Mouse (Mus musculus) 3T3-L1 (cell line): ENCODE data around the gene Dusp7.

ENCODE experiments used
- DNase-seq: peaks from one replicate; pipeline ENCODE4 v3.0.0-alpha.2; 2015; ENCODE audit warnings: low read depth, low spot score

The Dusp7 gene

GRCm38 (mm10) chr9:106354810-106355209 is 13.6 kb upstream of the Dusp7 start:
- DNase-seq, result no peak

DNA sequence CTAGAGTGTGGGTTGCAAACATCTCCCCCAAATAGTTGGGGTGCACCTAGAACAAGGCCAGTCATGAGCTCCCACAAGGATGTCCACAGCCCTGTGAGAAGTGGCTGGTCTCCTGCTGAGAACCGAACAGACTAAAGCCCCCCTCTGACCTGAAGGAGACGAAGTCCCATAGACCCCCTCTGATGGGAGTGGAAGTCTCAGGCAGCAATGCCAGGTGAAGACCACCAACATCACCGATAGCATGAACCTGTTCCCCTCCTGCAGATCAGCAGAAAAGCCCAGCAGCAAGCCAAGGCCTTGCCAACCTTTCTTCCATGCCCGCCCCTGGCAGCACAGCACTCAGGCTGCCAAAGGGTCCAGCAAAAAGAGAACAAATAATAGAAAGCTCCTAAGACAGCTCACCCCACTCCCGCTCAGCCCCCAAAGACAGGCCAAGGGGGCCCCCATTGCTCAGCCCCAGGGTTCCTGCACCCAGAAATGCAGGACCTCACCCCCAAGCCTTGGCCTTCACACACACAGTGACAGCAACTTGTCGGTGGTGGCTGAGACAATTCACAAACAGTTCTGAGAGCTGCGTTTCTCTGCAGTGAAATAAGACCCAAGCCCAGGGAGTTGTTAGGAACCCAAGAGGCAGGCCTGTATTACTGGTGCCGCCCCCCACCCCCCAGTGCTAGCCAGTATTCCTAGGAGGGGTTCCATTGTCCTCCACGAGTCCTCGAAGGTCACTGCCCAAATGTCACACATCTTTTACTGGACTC is 13.0 kb upstream of the Dusp7 start:
- DNase-seq, result no peak

GRCm38 (mm10) chr9:106355975-106356286 is 12.5 kb upstream of the Dusp7 start:
- no peak for DNase-seq

GRCm38 (mm10) chr9:106356323-106356844 is 12.0 kb upstream of the Dusp7 start:
- DNase-seq, result no peak

GRCm38 (mm10) chr9:106357167-106357566 is 11.3 kb upstream of the Dusp7 start:
- DNase-seq, result no peak

GRCm38 (mm10) chr9:106359297-106359696 is 9.1 kb upstream of the Dusp7 start:
- no peak for DNase-seq

DNA sequence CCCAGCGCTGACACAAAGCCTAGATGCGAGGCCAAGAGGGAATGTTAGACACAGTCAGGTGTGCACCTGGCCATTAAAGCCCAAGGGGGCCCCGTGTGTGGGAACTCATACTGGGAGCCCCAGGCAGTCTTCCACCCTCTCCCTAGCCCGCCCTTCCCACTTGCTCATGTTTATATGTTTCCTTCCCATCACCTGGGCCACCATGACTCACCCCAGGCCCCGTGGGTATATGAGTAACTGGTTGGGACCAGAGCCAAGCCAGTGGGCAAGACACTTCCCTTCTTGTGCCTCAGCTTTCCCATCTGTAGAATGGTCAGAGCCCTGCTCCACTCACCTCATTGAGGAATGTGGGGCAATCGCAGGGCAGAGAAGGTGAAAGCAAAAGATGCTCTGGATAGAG is 7.3 kb upstream of the Dusp7 start:
- peak; percentile 89 for DNase-seq

DNA sequence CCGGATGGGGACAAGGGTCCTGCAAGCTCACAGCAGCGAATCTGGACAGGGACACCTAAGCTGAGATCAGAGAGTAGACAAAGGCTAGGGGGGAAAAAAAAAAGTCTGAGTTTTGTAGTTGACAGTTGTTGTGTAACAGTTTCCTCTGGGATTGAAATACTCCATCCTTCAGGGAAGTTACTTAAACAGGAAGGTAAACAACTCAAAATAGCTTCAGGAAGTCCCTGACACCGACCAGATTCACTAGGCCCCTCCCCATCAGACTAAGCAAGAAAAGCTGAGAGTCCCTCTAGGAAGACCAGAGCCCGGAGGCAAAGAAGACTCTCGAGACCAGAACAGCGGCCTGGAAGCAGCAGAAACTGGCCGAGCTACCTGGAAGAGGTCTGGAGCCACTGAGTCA is 3.1 kb upstream of the Dusp7 start:
- no peak for DNase-seq

GRCm38 (mm10) chr9:106366188-106366587 is 2.2 kb upstream of the Dusp7 start:
- DNase-seq, result no peak

DNA sequence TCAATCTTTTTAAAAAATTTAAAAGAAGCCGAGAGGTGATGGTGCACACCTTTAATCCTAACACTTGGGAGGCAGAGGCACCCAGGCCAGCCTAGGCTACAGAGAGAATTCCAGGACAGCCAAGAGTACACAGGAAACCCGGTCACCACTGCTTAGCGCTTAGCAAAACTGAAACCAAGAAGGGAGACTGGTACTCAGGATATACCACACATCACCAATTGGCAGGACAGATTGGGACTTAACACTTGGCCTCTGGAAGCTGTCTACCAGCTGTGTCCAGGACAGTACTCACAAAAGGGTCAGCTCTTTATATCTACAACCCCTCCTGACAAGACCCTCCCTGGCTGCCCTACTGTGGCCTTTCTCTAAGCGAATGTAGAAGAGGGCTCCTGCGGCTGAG is 1.4 kb upstream of the Dusp7 start:
- DNase-seq, result peak; percentile 45

DNA sequence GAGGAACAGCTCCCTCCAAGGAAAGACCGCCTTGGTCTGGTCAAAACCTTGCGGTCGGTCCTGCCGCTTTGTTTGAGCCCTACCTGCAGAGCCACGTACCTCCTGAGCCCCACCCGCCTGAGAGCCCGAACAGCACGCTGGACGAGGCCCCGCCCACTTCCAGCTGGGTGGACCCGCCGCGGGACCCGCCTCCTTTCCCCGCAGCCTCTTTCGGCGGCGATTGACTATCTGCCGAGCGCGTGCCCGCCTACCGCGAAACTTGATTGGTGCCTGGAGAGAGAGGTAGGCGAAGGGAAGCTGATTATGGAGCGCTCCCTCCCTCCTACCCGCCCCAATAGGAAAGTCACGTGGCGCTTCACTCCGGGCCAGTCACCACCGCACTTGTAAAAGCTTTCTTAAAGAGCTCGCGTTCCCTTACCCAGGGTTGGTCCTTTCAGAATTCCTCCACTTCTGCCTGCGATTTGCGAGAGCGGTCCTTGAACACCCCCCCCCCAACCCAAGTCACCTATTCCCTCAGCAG is 780 bp upstream of the Dusp7 start:
- peak; percentile 97 for DNase-seq

GRCm38 (mm10) chr9:106368831-106369501 is 534 bp downstream of the Dusp7 start:
- peak; percentile 69 for DNase-seq

DNA sequence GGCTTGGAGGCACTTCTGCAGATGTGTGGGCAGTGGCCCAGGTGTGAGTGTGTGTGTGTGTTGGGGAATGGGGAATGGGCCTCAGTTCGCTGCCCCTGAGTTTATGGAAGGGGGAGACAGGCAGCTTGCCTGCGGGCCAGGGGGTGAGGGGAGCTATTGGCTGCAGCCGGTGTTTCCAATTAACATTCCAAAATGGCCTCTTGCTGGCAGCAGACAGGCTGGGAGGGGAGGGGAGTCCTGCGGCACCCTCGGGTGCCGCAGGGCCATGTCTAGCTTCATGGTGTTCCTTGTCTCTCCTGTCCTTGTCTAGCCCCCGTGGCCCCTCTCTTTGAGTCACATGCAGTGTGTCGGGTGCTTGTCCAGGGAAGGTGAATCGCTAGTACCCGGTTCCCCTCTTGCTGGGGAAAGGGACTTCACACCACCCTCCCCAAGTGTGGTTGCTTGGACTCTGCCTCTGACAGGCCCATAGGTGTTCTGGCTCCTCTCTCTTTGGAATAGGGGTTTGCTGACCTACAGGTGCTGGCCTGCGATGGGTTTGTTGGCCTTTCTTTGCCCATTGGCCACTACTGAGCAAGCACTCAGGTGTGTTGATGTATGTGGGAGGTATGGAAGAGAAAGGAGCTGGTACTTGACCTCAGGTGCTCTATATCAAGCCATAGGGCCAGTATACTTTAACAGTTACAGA is 1.5 kb downstream of the Dusp7 start:
- peak; percentile 75 for DNase-seq

DNA sequence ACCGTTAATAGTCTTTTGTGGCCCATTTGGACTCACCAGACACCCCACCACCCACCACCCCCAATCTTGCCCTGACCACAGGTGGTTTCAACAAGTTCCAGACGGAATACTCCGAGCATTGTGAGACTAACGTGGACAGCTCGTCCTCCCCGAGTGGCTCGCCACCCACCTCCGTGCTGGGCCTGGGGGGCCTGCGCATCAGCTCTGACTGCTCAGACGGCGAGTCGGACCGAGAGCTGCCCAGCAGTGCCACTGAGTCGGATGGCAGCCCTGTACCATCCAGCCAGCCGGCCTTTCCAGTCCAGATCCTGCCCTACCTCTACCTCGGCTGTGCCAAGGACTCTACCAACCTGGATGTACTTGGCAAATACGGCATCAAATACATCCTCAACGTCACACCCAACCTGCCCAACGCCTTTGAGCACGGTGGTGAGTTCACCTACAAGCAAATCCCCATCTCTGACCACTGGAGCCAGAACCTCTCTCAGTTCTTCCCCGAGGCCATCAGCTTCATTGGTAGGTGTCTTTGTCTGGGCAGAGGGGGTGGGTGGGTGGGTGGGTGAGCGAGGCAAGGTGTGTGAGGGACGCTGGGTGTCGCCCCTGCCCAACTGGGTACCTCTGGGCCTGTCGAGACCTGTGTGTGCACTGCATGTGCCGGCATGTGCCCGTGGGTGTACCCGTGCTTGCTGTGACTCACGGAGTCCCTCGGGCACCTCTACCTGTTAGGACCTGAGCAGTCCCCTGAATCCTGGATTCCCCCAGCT is 2.4 kb downstream of the Dusp7 start:
- DNase-seq, result no peak

- no peak for DNase-seq
Observed at GRCm38 (mm10) chr9:106371384-106371671, 2.9 kb downstream of the Dusp7 start.

- peak; percentile 72 for DNase-seq
Observed at GRCm38 (mm10) chr9:106371776-106372175, 3.3 kb downstream of the Dusp7 start.

DNA sequence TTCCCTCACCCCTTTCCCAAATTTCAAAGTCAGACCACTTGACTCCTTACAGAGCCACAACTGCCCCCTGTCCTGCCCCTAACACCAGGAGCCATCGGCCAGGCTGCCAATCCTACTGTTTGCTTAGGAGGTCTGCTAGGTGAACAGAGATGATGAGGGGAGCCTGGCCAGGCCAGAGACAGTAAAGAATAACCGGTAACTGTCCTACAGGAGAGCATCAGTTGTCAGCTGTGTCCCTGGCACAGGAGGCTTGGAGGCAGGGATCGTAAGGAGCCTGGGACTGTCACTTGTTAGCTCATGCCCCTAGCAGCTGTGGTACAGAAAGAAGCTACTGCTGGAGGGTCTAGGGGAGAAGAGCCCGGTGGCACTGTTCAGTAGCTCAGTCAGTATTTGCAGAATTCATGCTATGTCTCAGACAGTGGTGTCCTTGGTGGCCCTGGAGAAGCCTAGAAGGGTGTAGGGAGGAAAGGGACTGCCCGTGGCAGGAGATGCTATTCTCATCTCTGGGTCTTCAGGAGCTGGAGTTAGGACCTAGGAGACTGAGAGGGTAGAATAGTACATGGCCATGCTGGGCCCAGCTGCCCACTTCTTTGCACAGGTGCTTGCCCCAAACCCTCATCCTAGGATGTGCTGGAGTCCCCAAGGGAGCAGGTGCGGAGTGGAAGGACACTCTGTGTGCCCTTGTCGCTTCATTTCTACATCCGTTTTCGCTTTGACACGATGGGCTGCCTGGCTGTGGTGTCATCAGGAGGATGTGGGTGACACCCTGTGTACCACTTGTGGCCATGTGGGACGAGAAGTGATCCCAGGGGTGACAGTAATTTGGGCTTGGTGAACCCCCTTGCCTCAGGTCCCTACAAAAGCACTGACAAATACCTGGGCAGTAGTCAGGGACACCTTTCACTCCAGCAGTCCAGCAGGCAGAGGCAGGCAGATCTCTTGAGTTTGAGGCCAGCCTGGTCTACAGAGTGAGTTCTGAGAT is 4.3 kb downstream of the Dusp7 start:
- DNase-seq, result no peak

DNA sequence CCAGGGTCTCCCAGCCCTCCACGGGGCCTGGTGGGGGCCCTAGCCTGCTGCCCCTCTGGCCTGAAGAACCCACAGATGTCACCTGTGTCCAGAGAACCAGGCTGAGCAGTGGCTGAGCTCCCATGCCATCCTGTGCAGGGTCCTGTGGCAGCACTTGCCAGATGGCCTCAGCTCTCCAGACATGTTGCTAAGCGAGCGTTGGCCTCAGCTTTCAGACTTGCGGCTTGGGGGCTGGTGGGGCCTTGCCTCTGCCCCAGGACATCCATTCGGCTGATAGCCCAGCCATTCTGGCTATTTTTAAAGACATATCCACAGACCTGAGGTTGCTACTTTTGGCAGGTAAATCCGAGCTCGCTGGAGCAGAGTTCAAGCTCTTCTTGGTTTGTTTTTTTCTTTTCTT is 5.5 kb downstream of the Dusp7 start:
- no peak for DNase-seq

GRCm38 (mm10) chr9:106377247-106377646 is 8.8 kb downstream of the Dusp7 start:
- DNase-seq, result no peak

DNA sequence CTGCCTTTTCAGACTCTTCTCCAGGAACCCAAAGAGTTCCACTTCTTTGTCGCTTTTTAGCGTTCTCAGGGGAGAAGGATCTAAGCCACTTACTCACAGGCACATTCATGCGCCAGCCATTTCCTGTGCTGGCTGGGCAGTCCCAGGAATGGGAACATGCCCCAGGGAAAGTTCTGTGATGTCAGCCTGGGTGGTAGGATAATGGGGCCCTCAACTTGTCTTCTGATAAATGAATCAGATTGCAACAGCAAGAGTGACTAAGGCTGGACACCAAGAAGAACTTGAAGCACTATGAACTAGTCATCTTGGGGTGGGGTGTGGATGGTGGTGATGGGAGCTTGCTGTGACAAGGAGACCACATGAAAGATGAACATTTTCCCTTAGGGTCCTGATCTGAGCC is 9.6 kb downstream of the Dusp7 start:
- peak; percentile 83 for DNase-seq

DNA sequence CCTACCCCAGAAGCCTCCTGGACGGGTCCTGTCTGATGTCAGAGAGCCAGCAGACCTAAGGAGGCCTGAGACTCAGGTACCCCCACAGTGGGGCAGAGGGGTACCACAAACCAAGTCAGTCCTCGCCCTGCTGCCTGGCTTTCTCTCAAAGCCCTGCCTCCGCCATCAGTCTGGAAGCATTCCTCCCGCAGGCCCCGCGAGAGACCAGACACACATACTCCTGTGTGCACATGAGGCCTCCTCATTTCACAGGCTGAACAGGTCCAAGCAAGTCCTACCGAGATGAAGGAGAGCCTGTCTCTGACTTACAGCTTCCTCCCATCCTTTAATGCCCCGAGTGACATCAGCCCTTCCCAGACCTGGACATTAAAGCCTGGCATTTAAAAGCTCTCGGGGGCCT is 10.3 kb downstream of the Dusp7 start:
- DNase-seq, result no peak
